Mouse (Mus musculus) small intestine, adult 2 months (tissue): ENCODE measurements around the gene Map4. TPM values are rescaled to one million over a fixed set of nuclear protein-coding genes. Genes with fewer than 3 reads are reported as not detected.

Source experiments
- H3K27ac ChIP-seq: fragments of 200-500 bp; 2 replicates; pipeline ENCODE4 v1.5.1; 2012; ENCODE audit warnings: low read depth, low read length, control low read depth, inconsistent platforms; ENCODE audit not compliant: insufficient read depth
- H3K27me3 ChIP-seq: fragments of 200-500 bp; 2 replicates; pipeline ENCODE4 v1.6.1; 2012; ENCODE audit warnings: mild to moderate bottlenecking, moderate library complexity, low read length, inconsistent platforms; ENCODE audit not compliant: control insufficient read depth, insufficient read depth
- H3K36me3 ChIP-seq: fragments of 200-500 bp; 2 replicates; pipeline ENCODE4 v1.6.1; 2012; ENCODE audit warnings: mild to moderate bottlenecking, low read length, control low read depth, inconsistent platforms; ENCODE audit not compliant: control insufficient read depth, insufficient read depth
- H3K4me1 ChIP-seq: fragments of 200-500 bp; 2 replicates; pipeline ENCODE4 v1.6.1; 2012; ENCODE audit warnings: low read length, inconsistent platforms, mixed read lengths; ENCODE audit not compliant: control insufficient read depth, insufficient read depth, insufficient read length
- H3K4me3 ChIP-seq: fragments of 200-500 bp; 2 replicates; pipeline ENCODE4 v1.5.1; 2012; ENCODE audit warnings: low read depth, mild to moderate bottlenecking, control low read depth, inconsistent platforms, low read length, moderate library complexity
- CTCF ChIP-seq: fragments of 200-500 bp; IDR thresholded peaks from 2 replicates; pipeline ENCODE4 v1.5.1; 2012; ENCODE audit warnings: low read depth, mild to moderate bottlenecking, control low read depth, inconsistent platforms, low read length, moderate library complexity, mixed read lengths; ENCODE audit not compliant: insufficient replicate concordance, insufficient read length; ENCODE audit errors: extremely low read depth
- POLR2A ChIP-seq: fragments of 200-500 bp; IDR thresholded peaks from 2 replicates; pipeline ENCODE4 v1.6.1; 2012; ENCODE audit warnings: low read depth, mild to moderate bottlenecking, control low read depth, inconsistent platforms, low read length, moderate library complexity
- WGBS: fragments of 180-500 bp; shearing (Covaris S2); methylation state at CpG from one replicate; pipeline ENCODE4 v1.1.7; 2018; 5-methylcytosine and 5-hydroxymethylcytosine counted together
- polyA plus RNA-seq: library from polyadenylated mRNA; depleted of rRNA; stranded (reverse); fragments of >200 nt; gene quantifications from 2 replicates; pipeline ENCODE4 v1.2.3, GENCODE M21; 2012; rRNA removed

Map4 gene
- polyA plus RNA-seq, 1 experiment = 191 TPM

- Histone ChIP-seq H3K4me3 (peak overlapping the region; percentile 70), H3K27ac (peak overlapping the region; percentile 90), H3K27me3 (no peaks in the 10 kb centered on the region), H3K36me3 (peaks cover 3% of the 10 kb centered on the region; the same call in 1 of the 2 replicates), H3K4me1 (peaks cover 2% of the 10 kb centered on the region; the same call in 1 of the 2 replicates)
- 11% methylated on average over 10 of the region's 10 CpGs for WGBS
- TF ChIP-seq POLR2A = no peak
- TF ChIP-seq CTCF = no peak
Measured at GRCm38 (mm10) chr9:110130896-110131524, 199.8 kb downstream of the Map4 start.

GRCm38 (mm10) chr9:110131525-110132197 lies 200.4 kb downstream of the Map4 start:
- peak overlapping the region; percentile 70 for H3K4me3 ChIP-seq
- H3K4me1 ChIP-seq = peaks cover 2% of the 10 kb centered on the region; the same call in 1 of the 2 replicates
- peak overlapping the region; percentile 90 for H3K27ac ChIP-seq
- TF ChIP-seq POLR2A = peak; percentile 88
- TF ChIP-seq CTCF = no peak
- WGBS = under 1% methylated on average over 64 of the region's 64 CpGs
- H3K36me3 ChIP-seq = peaks cover 9% of the 10 kb centered on the region; the same call in 1 of the 2 replicates
- no peaks in the 10 kb centered on the region for H3K27me3 ChIP-seq

DNA sequence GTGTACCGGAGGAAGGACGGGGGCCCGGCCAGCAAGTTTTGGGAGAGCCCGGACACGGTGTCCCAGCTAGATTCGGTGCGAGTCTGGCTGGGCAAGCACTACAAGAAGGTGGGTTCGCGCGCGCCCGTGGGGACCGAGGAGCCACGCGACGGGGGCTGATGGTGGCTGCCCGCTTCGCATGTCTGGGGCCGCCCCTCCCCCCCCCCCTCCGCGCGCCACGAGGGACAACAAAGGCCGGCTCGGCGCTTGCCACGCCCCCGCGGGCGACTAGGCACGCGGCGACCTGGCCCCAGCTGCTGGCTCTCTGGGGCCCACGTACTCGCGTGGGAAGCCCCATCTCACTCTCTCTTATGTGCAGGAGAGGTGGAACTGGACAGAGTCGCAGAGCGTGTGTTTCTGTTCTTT lies 200.9 kb downstream of the Map4 start:
- Histone ChIP-seq H3K27ac (no peak overlapping the region), H3K4me3 (peak overlapping the region; percentile 70), H3K36me3 (peaks cover 9% of the 10 kb centered on the region; the same call in 1 of the 2 replicates), H3K4me1 (peaks cover 2% of the 10 kb centered on the region; the same call in 1 of the 2 replicates), H3K27me3 (no peaks in the 10 kb centered on the region)
- whole genome bisulfite sequencing = 0% methylated on average over 35 of the region's 38 CpGs
- no peak for TF ChIP-seq POLR2A
- no peak for TF ChIP-seq CTCF

GRCm38 (mm10) chr9:110132921-110133320 lies 201.7 kb downstream of the Map4 start:
- 34% methylated on average over 6 of the region's 6 CpGs for WGBS
- no peak overlapping the region for H3K27ac ChIP-seq
- H3K4me3 ChIP-seq = peak overlapping the region; percentile 29; the same call in 1 of the 2 replicates
- no peaks in the 10 kb centered on the region for H3K27me3 ChIP-seq
- peaks cover 10% of the 10 kb centered on the region; the same call in 1 of the 2 replicates for H3K36me3 ChIP-seq
- TF ChIP-seq CTCF (no peak), POLR2A (no peak)
- peaks cover 2% of the 10 kb centered on the region; the same call in 1 of the 2 replicates for H3K4me1 ChIP-seq

Other genes starting within 250 kb of the Map4 start
- not detected in 2 replicates for gene Fbxw18, start 228.8 kb upstream of the Map4 start, polyA plus RNA-seq
- not detected in 2 replicates for gene Fbxw26, start 185.4 kb upstream of the Map4 start, polyA plus RNA-seq
- not detected in 2 replicates for gene Fbxw27, start 140.8 kb upstream of the Map4 start, polyA plus RNA-seq
- not detected in 2 replicates for gene Spink8, start 119.2 kb upstream of the Map4 start, polyA plus RNA-seq
- gene Nme6, start 98.7 kb upstream of the Map4 start, polyA plus RNA-seq = 9.9 and 14.6 TPM in 2 replicates
- gene Camp, start 81.8 kb upstream of the Map4 start, polyA plus RNA-seq = 3.2 TPM in 1 of 2 replicates, not detected in the other
- gene Cdc25a, start 55.9 kb upstream of the Map4 start, polyA plus RNA-seq = 14.1 and 27.3 TPM in 2 replicates
- gene Smarcc1, start 186.2 kb downstream of the Map4 start, polyA plus RNA-seq = 5.0 and 11.3 TPM in 2 replicates
- 20.3 and 30.4 TPM in 2 replicates for gene Dhx30, start 186.4 kb downstream of the Map4 start, polyA plus RNA-seq